Comparison of ENCODE assay signal across 10 mouse cellular contexts in genomic region chr2:62390961-62391461, GRCm38 (mm10). TPM values are rescaled to one million over a fixed set of nuclear protein-coding genes. Genes with fewer than 3 reads are reported as not detected.
DNase-seq lines count a peak whose midpoint lies in the region; ATAC-seq lines count a peak whose summit lies in the region.
"Had no signal": no experiment of that assay in that cellular context is flagged by ENCODE, and none has a peak within 500 bp of the region (broad histone marks: within the 10 kb centered on the region; RNA-seq: fewer than 3 reads in every experiment).

No protein-coding gene starts in this region.

- WGBS in midbrain, embryonic 16.5 days, result 88% methylated on average over 12 of the region's 12 CpGs

- no peak overlapping the region for H3K4me3 ChIP-seq in midbrain, embryonic 16.5 days (ENCODE audit: low read depth, low read length)

- no peaks in the 10 kb centered on the region for H3K36me3 ChIP-seq in midbrain, embryonic 16.5 days (ENCODE audit: control insufficient read depth, insufficient read depth, low read length)

- no peak overlapping the region for H3K27ac ChIP-seq in midbrain, embryonic 16.5 days (ENCODE audit: low read length)

- peak; percentile 50 for ATAC-seq in inflammation-experienced regulatory T-cells, adult 6 months
- no peak for ATAC-seq in midbrain, embryonic 16.5 days

- no peaks in the 10 kb centered on the region; the same call in 1 of the 2 replicates for H3K9me3 ChIP-seq in midbrain, embryonic 16.5 days (replicated peaks; ENCODE audit: control insufficient read depth, low read length, poor library complexity, severe bottlenecking)

- peak; percentile 21 for DNase-seq in urinary bladder, postnatal 14 days (ENCODE audit: low spot score)
- DNase-seq in urinary bladder, postnatal 10 days (ENCODE audit: low spot score), result no peak
- peak; percentile 81 for DNase-seq in naive thymus-derived CD4-positive, alpha-beta T cell, adult 2 months (ENCODE audit: low read depth)
- DNase-seq in adrenal gland, adult 18-20 months (ENCODE audit: low spot score in 2 of 2), result no peak
- no peak for DNase-seq in cerebellum, adult 9-11 months
- DNase-seq: cerebellum, adult 8-10 months; kidney, adult 11 months; right cerebral cortex, postnatal 25 days had no signal

- H3K4me1 ChIP-seq in midbrain, embryonic 16.5 days (ENCODE audit: control insufficient read depth, insufficient read depth, low read length), result no peaks in the 10 kb centered on the region

- no peaks in the 10 kb centered on the region for H3K27me3 ChIP-seq in midbrain, embryonic 16.5 days (ENCODE audit: control insufficient read depth, insufficient read depth, low read depth, low read length)

- H3K4me2 ChIP-seq in midbrain, embryonic 16.5 days (ENCODE audit: low read length), result no peak overlapping the region

- no peak overlapping the region for H3K9ac ChIP-seq in midbrain, embryonic 16.5 days (ENCODE audit: low read depth, low read length)

RNA-seq across cellular contexts. Expression of gene Dpp4, which starts 21.0 kb away (rescaled TPM):
- 100 to 1,000 TPM in 2 of 3 experiments, 10 to 100 TPM in 1; 56.6 to 101 (median 101) TPM for polyA plus RNA-seq in inflammation-experienced regulatory T-cells, adult 6 months (2017; shearing (Covaris generic))
- polyA plus RNA-seq in midbrain, embryonic 16.5 days (2015; fragmentation: Nextera tagmentation; extraction: Ambion mirVana), result 1.3 and 2.0 TPM in 2 replicates
- 1 to 10 TPM; 2.0 to 4.4 TPM for total RNA-seq in adrenal gland, adult 18-20 months (2021)

Comparison
In these comparisons a context has a peak if more than half of its experiments do, and no peak if none do; other contexts are left out.
1. DNase-seq: peak in urinary bladder, postnatal 14 days (single experiment) and naive thymus-derived CD4-positive, alpha-beta T cell, adult 2 months (single experiment); none in urinary bladder, postnatal 10 days (single experiment), adrenal gland, adult 18-20 months (0 of 2) and cerebellum, adult 9-11 months (single experiment).
2. RNA of gene Dpp4, which starts 21.0 kb away (polyA plus RNA-seq): 56.6 to 101 TPM in inflammation-experienced regulatory T-cells, adult 6 months; 1.3 to 2.0 TPM in midbrain, embryonic 16.5 days; every median in the first group is over 10 times any median in the second.